Mouse (Mus musculus) testis, adult 2 months (tissue): ENCODE data around the gene Trank1.

ENCODE experiments used
- CTCF ChIP-seq: fragments of 200-500 bp; IDR thresholded peaks from 2 replicates; pipeline ENCODE4 v1.5.1; 2012; ENCODE audit warnings: low read depth, mild to moderate bottlenecking, inconsistent platforms, low read length, moderate library complexity; ENCODE audit not compliant: control insufficient read depth, insufficient read depth, insufficient replicate concordance
- POLR2A ChIP-seq: fragments of 200-500 bp; IDR thresholded peaks from 2 replicates; pipeline ENCODE4 v1.6.1; 2012; ENCODE audit warnings: low read depth, mild to moderate bottlenecking, inconsistent platforms, low read length, moderate library complexity; ENCODE audit not compliant: control insufficient read depth

GRCm38 (mm10) chr9:111324881-111325280 lies 13.3 kb downstream of the Trank1 start:
- no peak for TF ChIP-seq CTCF
- TF ChIP-seq POLR2A: no peak
